Mouse (Mus musculus) CH12F3 (cell line): ENCODE data around the gene Pik3r5.

Experiments
- in situ Hi-C: fragments of 300-500 bp; cut with MboI; formaldehyde crosslinking; loops from 2 replicates; pipeline ENCODE4 v1.14.3; 2020; ENCODE audit warnings: low sequenced_read_pairs

Gene Pik3r5

GRCm38 (mm10) chr11:68519362-68519761 is 87.4 kb downstream of the Pik3r5 start:
- in situ Hi-C loops: no loop called here

DNA sequence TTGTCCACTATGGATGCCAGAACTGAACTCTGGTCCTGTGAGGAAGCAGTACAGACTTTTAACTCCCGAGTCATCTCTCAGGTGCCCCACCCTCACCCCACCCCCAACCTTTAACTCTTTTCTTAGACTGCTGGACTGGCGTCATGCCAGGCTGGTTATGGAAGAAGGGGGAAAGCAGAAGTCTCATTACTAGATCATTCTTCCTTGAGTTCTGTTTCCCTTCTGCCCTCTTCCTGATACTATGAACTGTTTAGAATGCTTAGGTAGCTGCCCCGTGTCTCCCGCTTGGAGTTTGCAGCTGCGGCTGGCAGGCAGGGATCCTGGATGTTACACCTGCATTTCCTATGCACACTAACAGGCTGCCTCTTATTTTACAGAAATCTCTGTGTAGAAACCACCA is 87.9 kb downstream of the Pik3r5 start:
- in situ Hi-C loops: no loop called here

DNA sequence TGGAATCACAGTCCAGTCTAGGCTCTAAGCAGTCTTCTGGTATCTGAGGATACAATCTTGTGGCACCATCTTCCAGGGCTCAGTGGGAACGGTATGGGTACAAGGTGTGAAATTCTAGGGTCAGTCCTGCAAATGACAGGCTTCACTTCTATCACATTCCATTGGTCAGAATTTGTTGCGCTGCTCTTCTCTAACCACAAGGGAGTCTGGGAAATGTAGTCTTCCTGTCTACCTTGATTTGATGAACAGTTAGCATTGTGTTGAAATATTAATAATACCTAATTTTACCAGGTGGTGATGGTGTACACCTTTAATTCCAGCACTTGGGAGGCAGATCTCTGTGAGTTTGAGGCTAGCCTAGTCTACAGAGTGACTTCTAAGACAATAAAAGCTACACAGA is 88.5 kb downstream of the Pik3r5 start:
- in situ Hi-C loops: no loop called here

DNA sequence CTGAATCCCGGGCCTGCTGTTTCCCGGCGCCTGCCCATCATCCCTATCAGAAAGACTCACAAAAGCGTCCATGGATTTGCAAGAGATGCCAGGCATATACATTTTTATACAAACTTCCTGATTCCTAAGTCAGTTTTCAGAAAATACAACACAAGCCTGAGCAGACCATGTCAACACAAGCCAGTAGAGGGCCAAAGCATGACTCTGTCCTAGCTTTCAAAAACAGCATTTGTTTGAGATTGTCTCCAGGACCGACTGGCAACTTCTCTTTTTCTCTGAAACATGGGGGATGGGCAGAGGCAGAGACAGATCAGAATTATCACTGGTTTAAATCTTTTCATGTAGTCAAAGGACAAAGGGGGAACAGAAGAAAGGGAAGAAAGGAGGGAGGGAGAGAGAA is 89.4 kb downstream of the Pik3r5 start:
- in situ Hi-C loops: no loop called here

DNA sequence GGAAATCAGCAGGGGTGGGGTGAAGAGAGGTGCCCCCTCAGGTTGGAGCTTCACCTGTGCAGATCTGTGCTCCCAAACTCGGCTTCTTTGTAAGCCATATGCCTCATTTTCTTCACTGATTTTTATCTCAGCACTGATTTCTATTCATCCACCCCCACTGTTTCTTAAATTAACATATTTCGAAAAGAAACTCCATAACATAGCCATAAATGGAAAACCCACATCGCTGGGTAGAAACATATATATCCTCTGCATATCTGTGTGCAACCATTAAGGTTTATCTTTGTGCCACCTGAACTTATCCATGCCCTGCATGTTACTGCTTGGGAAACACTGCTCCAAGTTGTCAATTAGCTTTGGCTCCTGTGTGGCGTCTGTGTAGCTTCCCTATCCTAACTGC is 94.5 kb downstream of the Pik3r5 start:
- in situ Hi-C loops: no loop called here

- in situ Hi-C loops: no loop called here
These were observed 99.3 kb downstream of the Pik3r5 start for GRCm38 (mm10) chr11:68531066-68531806.

DNA sequence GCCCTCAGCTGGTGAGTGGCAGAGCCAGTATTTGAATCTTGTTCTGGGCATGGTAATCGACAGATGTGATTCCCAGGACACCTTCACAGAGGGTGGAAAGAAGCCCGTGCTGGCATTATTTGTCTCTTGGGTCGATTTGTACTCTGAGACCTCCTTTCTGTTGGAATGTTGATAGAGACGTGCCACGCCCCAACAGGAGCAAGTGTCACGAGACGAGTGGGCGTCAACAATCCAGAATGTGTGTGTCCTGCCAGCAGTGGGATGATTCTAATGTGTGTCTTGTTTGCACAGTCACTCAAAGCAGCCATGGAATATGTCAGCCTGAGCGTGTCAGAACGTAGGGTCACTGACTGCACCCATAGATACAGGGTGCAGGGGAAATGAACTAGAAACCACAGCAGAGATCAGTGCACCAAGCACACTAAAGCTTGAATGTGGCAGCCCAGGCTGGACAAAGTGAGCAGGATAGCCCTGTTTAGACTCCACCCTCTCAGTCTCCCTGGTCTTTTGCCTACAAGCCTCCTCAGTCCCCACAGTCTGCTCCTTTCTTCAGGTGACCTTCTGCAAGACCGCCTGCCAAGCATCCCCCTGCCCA is 100.1 kb downstream of the Pik3r5 start:
- in situ Hi-C loops: no loop called here

GRCm38 (mm10) chr11:68532773-68533172 is 100.9 kb downstream of the Pik3r5 start:
- in situ Hi-C loops: no loop called here

DNA sequence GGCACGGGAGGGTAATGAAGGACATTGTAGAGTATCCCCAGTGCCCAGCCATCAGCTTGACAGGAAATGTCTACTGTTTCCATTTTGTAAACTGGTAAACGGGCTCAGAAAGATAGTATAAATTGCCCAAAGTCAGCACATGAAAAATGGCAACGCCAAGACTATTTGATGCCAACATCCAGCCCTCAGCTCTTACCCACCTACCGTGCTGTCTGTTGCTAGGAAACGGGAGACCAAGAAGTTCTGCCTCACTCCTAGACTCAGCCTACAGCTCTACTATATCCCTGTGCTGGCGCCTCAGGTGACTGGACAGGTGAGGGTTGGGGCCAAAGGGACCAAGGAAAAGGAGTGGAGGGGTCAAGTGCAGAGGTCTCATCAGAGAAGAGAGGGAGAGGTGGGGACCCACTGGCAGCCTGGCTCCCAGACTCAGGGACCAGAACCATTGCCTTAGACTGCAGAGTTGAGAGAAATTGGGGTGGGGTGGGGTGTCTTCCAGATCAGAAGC is 102.1 kb downstream of the Pik3r5 start:
- in situ Hi-C loops: no loop called here

DNA sequence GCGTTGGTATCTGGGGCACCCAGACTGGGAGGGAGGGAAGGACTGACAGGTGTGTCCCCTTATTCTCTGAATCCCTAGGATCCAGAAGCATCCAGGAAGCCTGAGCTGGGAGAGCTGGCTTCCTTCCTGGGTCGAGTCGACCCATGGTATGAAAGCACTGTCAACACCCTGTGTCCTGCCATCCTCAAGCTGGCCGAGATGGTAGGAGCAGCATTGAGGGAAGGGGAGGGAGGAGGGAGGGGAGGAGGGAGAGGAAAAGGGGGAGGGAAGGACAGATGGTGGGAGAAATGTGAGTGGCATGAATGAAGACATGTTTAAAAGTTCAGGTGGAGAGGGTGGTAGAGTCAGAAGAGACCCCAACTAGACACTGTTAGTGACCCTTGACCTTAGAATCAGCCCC is 104.1 kb downstream of the Pik3r5 start:
- in situ Hi-C loops: no loop called here

DNA sequence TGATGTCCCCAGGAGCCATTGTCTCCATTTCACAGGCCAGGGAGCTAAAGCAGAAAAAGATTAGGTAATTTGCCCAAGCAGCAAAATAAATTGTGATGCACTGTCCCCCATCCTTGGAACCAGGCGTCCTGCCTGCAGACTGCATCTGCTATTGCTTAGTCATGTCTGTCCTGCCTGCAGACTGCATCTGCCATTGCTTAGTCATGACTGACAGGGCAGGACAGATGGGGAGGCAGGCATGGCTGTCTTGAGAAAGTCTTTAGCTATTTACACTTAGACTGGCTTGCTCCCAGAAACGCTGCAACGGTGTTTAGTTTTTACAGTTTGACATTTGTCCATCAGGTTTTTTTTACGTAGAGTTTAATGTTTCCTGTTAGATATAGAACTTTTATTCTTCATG is 104.5 kb downstream of the Pik3r5 start:
- in situ Hi-C loops: no loop called here

DNA sequence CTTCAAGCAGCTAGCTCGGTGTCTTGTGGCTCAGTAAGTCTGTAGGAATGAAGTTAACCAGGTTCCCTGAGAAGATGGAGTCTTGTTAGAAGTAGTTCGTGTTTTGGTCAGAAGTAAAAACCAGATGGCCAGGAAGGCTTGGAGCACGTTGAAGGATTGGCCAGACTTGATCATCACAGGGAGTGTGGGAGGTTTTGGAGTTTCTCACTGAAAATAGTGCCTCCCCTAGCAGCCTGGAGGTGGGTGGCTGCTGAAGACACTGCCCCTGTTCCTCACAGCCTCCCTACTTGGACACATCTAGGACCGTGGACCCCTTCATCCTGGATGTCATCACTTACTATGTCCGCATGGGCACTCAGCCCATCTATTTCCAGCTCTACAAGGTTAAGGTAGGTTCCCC is 107.7 kb downstream of the Pik3r5 start:
- in situ Hi-C loops: no loop called here

DNA sequence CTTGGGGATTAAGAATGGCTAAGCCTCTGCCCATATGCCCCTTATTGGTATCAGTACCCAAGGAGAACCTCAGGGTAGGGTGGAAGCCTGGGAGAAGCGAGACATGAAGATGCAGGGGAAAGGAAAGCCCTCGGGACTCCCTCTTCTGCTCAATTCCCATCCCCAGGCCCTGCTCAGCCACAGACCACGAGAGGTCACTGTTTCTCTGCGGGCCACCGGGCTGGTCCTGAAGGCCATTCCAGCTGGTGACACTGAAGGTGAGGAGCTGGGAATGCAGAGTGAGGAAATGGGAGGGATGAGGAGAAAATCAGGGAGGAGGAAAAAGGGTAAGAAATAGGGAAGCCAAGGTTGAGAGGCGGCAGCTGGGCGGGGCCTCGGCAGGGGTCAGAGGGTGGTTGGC is 112.6 kb downstream of the Pik3r5 start:
- in situ Hi-C loops: no loop called here

DNA sequence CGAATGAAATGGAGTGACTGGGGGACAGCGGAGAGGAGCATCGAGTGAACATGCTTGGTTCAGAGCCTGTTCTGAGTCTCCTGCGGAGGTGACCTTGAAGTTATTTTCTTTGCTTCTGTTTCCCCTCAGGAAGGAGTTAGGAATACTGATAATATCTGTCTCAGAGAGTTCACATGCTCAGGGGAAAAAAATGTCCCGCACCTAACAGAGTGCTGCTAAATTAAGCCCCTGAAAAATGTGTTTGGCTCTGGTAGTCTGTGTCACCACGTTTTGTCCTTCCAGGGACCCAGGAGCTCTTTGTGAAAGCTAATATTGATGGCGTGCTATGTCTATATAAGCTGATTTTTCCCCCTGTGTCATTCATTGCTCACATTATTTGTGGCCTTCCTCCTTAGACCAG is 113.3 kb downstream of the Pik3r5 start:
- in situ Hi-C loops: no loop called here

- in situ Hi-C loops: no loop called here
These were observed 113.8 kb downstream of the Pik3r5 start for GRCm38 (mm10) chr11:68545682-68546222.
